Mouse (Mus musculus) cerebellum, adult 2 months (tissue): ENCODE measurements around the gene Stard13.

Experiments
- CTCF ChIP-seq: fragments of 200-500 bp; IDR thresholded peaks from 2 replicates; pipeline ENCODE4 v1.5.1; 2011; ENCODE audit warnings: low read depth, mild to moderate bottlenecking, control low read depth, low read length, moderate library complexity, borderline replicate concordance; ENCODE audit not compliant: insufficient read depth
- POLR2A ChIP-seq: fragments of 200-500 bp; IDR thresholded peaks from 2 replicates; pipeline ENCODE4 v1.6.1; 2011; ENCODE audit warnings: low read length, control low read depth, borderline replicate concordance; ENCODE audit not compliant: insufficient read depth

DNA sequence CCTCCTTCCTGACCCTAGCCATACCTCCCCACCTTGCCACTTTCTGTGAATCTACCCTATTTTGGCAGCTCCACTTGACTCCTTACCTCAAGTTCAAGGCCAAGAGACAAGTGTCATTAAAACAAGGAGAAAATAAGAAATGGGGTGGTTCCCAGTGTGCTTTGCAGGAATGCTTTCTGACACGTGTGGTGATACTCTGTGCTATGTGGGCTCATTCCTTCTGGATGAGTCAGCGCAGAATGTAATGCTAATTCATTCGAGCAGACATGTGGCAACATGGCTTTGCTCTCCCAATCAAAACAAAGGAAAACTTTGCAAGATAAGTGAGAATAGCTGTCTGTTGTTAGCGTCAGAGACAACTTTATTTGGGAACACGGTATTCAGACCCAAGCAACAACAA, 30.7 kb downstream of the Stard13 start:
- TF ChIP-seq CTCF: no peak
- no peak for TF ChIP-seq POLR2A
